Mouse (Mus musculus) neural tube, embryonic 12.5 days (tissue): ENCODE data around the gene Rubcnl. TPM values are rescaled to one million over a fixed set of nuclear protein-coding genes. Genes with fewer than 3 reads are reported as not detected.

ENCODE experiments used
- ATAC-seq: fragments of 200-750 bp; cut with Nextera tagmentation; 2 replicates; pipeline ENCODE4 v1.8.0; 2017; ENCODE audit warnings: low read depth, mild to moderate bottlenecking, moderate TSS enrichment, moderate library complexity; ENCODE audit not compliant: low FRiP score
- H3K27ac ChIP-seq: fragments of 300-500 bp; sonication (generic); 2 replicates; pipeline ENCODE4 v1.5.1; 2016
- H3K27me3 ChIP-seq: fragments of 300-500 bp; sonication (generic); replicated peaks from 2 replicates; pipeline ENCODE4 v1.6.1; 2016; ENCODE audit warnings: mild to moderate bottlenecking
- H3K36me3 ChIP-seq: fragments of 300-500 bp; sonication (generic); 2 replicates; pipeline ENCODE4 v1.6.1; 2016; ENCODE audit warnings: mild to moderate bottlenecking
- H3K4me1 ChIP-seq: fragments of 300-500 bp; sonication (generic); 2 replicates; pipeline ENCODE4 v1.6.1; 2016
- H3K4me2 ChIP-seq: fragments of 300-500 bp; sonication (generic); replicated peaks from 2 replicates; pipeline ENCODE4 v1.6.1; 2016; ENCODE audit warnings: mild to moderate bottlenecking
- H3K4me3 ChIP-seq: fragments of 300-500 bp; sonication (generic); 2 replicates; pipeline ENCODE4 v1.5.1; 2016
- H3K9ac ChIP-seq: fragments of 300-500 bp; sonication (generic); 2 replicates; pipeline ENCODE4 v1.6.1; 2016; ENCODE audit warnings: mild to moderate bottlenecking
- H3K9me3 ChIP-seq: fragments of 300-500 bp; sonication (generic); 2 replicates; pipeline ENCODE4 v1.6.1; 2016; ENCODE audit warnings: mild to moderate bottlenecking
- WGBS: fragments of 180-500 bp; shearing (Covaris S2); methylation state at CpG from one replicate; pipeline ENCODE4 v1.1.7; 2016; 5-methylcytosine and 5-hydroxymethylcytosine counted together
- polyA plus RNA-seq: library from polyadenylated mRNA; unstranded; fragments of >200 nt; fragmentation: Nextera tagmentation; extraction: Ambion mirVana; gene quantifications from 2 replicates; pipeline ENCODE4 v1.2.1, GENCODE M21; 2016

Gene Rubcnl
- 0.14 and 0.42 TPM in 2 replicates for polyA plus RNA-seq

- 3% methylated on average over 49 of the region's 49 CpGs for WGBS
- H3K27ac ChIP-seq = no peak within 1 kb of the TSS
- no peaks in the 10 kb centered on the region for H3K36me3 ChIP-seq
- peak within 1 kb of the TSS; percentile 94 for H3K4me2 ChIP-seq
- peak; percentile 66 for ATAC-seq
- peak within 1 kb of the TSS; percentile 49 for H3K4me3 ChIP-seq
- H3K27me3 ChIP-seq = no peaks in the 10 kb centered on the region
- H3K9ac ChIP-seq = peak within 1 kb of the TSS; percentile 58
- no peaks in the 10 kb centered on the region for H3K9me3 ChIP-seq
- H3K4me1 ChIP-seq = no peaks in the 10 kb centered on the region
These were observed at the start of gene Rubcnl for GRCm38 (mm10) chr14:75015856-75016714. Rubcnl (plus strand) TSS chr14:75016027.

DNA sequence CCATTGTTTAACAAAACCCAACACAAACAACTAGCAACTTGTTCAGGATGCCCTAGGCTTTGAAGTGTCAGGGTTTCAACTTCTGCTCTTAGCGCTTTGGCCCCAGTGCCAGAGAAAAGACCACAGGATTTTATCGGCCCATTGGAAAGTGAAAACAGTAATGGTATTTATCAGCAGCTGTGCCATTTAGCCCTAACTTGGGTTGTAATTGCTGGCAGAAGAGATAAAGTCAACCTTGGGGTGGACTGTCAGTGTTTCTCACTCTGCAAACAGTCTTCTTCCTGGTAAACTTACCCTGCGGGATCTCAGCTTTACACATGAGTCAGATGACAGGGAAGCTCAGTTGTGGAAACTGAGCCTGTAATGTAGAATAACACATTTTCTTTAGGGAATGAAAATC lies 43.6 kb upstream of the Rubcnl start:
- Histone ChIP-seq H3K4me1 (no peaks in the 10 kb centered on the region), H3K36me3 (no peaks in the 10 kb centered on the region), H3K4me2 (no peak overlapping the region), H3K9ac (no peak overlapping the region), H3K4me3 (no peak overlapping the region), H3K9me3 (no peaks in the 10 kb centered on the region), H3K27ac (no peak overlapping the region), H3K27me3 (no peaks in the 10 kb centered on the region)
- 73% methylated on average over 3 of the region's 3 CpGs for WGBS
- no peak for ATAC-seq

- Histone ChIP-seq H3K4me2 (no peak overlapping the region), H3K36me3 (no peaks in the 10 kb centered on the region), H3K9me3 (no peaks in the 10 kb centered on the region), H3K27me3 (no peaks in the 10 kb centered on the region), H3K27ac (no peak overlapping the region), H3K4me1 (no peaks in the 10 kb centered on the region), H3K4me3 (no peak overlapping the region), H3K9ac (no peak overlapping the region)
- no peak for ATAC-seq
- 86% methylated on average over 5 of the region's 5 CpGs for WGBS
These were observed 43.1 kb upstream of the Rubcnl start for GRCm38 (mm10) chr14:74972687-74973086.

- H3K36me3 ChIP-seq = no peaks in the 10 kb centered on the region
- no peaks in the 10 kb centered on the region for H3K9me3 ChIP-seq
- no peak overlapping the region for H3K9ac ChIP-seq
- H3K4me1 ChIP-seq = no peaks in the 10 kb centered on the region
- H3K4me2 ChIP-seq = no peak overlapping the region
- 73% methylated on average over 10 of the region's 10 CpGs for WGBS
- ATAC-seq = no peak
- no peak overlapping the region for H3K4me3 ChIP-seq
- H3K27me3 ChIP-seq = no peaks in the 10 kb centered on the region
- no peak overlapping the region for H3K27ac ChIP-seq
These were observed 41.6 kb upstream of the Rubcnl start for GRCm38 (mm10) chr14:74974136-74974651.

GRCm38 (mm10) chr14:74976972-74977371 lies 38.9 kb upstream of the Rubcnl start:
- H3K9me3 ChIP-seq = no peaks in the 10 kb centered on the region
- H3K36me3 ChIP-seq = no peaks in the 10 kb centered on the region
- H3K27me3 ChIP-seq = no peaks in the 10 kb centered on the region
- ATAC-seq = no peak
- H3K4me3 ChIP-seq = no peak overlapping the region
- H3K4me2 ChIP-seq = no peak overlapping the region
- WGBS = 85% methylated on average over 6 of the region's 6 CpGs
- H3K4me1 ChIP-seq = no peaks in the 10 kb centered on the region
- H3K9ac ChIP-seq = no peak overlapping the region
- no peak overlapping the region for H3K27ac ChIP-seq

- H3K27me3 ChIP-seq = no peaks in the 10 kb centered on the region
- H3K9ac ChIP-seq = no peak overlapping the region
- 44% methylated on average over 3 of the region's 3 CpGs for WGBS
- H3K36me3 ChIP-seq = no peaks in the 10 kb centered on the region
- H3K4me2 ChIP-seq = no peak overlapping the region
- H3K9me3 ChIP-seq = no peaks in the 10 kb centered on the region
- no peak overlapping the region for H3K27ac ChIP-seq
- H3K4me3 ChIP-seq = no peak overlapping the region
- no peaks in the 10 kb centered on the region for H3K4me1 ChIP-seq
- ATAC-seq = 0 out of 2 replicates have a peak, but pooled peaks have one; percentile 41
These were observed 34.8 kb upstream of the Rubcnl start for GRCm38 (mm10) chr14:74981016-74981415.

- WGBS = 92% methylated on average over 5 of the region's 5 CpGs
- no peak for ATAC-seq
- no peaks in the 10 kb centered on the region for H3K36me3 ChIP-seq
These were observed 32.7 kb upstream of the Rubcnl start for GRCm38 (mm10) chr14:74983079-74983478.

DNA sequence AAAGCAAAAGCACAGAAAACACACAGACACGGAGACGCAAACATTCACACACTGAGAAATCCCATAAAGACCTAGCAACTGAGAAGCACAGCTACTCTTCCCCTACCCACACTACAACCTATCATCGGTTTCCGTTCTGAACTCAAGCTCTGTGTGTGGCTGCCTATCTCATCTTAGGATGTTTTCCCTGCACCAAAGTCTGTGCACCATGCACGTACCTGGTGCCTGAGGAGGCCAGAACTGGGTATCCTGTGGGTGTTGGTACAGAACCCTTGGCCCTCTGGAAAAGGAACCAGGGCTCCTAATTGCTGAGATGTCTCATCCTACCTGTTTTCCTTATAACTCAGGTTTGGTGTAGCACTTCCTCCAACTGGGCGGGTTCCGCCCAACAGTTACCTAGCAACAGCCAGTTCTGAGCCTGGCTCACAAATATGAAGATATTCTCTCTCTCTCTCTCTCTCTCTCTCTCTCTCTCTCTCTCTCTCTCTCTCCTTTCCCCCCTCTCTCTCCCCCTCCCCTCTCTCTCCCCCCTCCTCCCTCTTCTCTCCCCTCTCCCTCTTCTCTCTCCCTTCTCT lies 30.9 kb upstream of the Rubcnl start:
- no peaks in the 10 kb centered on the region for H3K27me3 ChIP-seq
- 83% methylated on average over 7 of the region's 7 CpGs for WGBS
- H3K27ac ChIP-seq = no peak overlapping the region
- H3K9ac ChIP-seq = no peak overlapping the region
- no peak overlapping the region for H3K4me2 ChIP-seq
- no peak for ATAC-seq
- no peaks in the 10 kb centered on the region for H3K9me3 ChIP-seq
- H3K36me3 ChIP-seq = no peaks in the 10 kb centered on the region
- no peak overlapping the region for H3K4me3 ChIP-seq
- no peaks in the 10 kb centered on the region for H3K4me1 ChIP-seq

More at GRCm38 (mm10) chr14:74983079-74983478, 32.7 kb upstream of the Rubcnl start:
- Histone ChIP-seq H3K27ac (no peak overlapping the region), H3K4me1 (no peaks in the 10 kb centered on the region), H3K9ac (no peak overlapping the region), H3K27me3 (no peaks in the 10 kb centered on the region), H3K4me3 (no peak overlapping the region), H3K4me2 (no peak overlapping the region), H3K9me3 (no peaks in the 10 kb centered on the region)

DNA sequence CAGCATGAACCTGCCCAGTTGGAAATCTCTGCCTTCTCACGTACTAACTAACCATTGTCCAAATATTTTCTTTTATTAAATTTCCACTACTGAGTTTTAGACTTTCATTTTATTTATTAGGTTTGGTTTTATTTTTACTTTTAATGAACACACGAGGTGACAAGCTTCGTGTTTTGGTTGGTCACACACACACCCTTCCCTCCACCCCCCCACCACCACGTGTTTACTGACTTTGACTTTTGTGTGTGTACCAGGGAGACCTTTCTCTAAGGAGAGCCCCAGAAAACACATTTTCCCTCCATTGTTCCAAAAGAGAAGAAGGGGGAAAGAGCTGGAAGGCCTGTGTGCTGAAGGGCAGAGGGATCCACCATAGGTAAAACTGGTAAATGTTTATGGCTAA lies 30.2 kb upstream of the Rubcnl start:
- no peak overlapping the region for H3K4me2 ChIP-seq
- H3K4me3 ChIP-seq = no peak overlapping the region
- no peak for ATAC-seq
- H3K9ac ChIP-seq = no peak overlapping the region
- H3K36me3 ChIP-seq = no peaks in the 10 kb centered on the region
- WGBS = 62% methylated on average over 4 of the region's 4 CpGs
- H3K4me1 ChIP-seq = no peaks in the 10 kb centered on the region
- no peaks in the 10 kb centered on the region for H3K27me3 ChIP-seq
- no peak overlapping the region for H3K27ac ChIP-seq
- no peaks in the 10 kb centered on the region for H3K9me3 ChIP-seq

GRCm38 (mm10) chr14:74986527-74986926 lies 29.3 kb upstream of the Rubcnl start:
- Histone ChIP-seq H3K9ac (no peak overlapping the region), H3K4me3 (no peak overlapping the region), H3K9me3 (no peaks in the 10 kb centered on the region), H3K4me1 (no peaks in the 10 kb centered on the region), H3K36me3 (no peaks in the 10 kb centered on the region), H3K4me2 (no peak overlapping the region), H3K27ac (no peak overlapping the region), H3K27me3 (no peaks in the 10 kb centered on the region)
- WGBS = 84% methylated on average over 3 of the region's 3 CpGs
- ATAC-seq = no peak

- no peaks in the 10 kb centered on the region for H3K4me1 ChIP-seq
- H3K4me3 ChIP-seq = no peak overlapping the region
- no peak overlapping the region for H3K4me2 ChIP-seq
- H3K27me3 ChIP-seq = no peaks in the 10 kb centered on the region
- no peaks in the 10 kb centered on the region for H3K36me3 ChIP-seq
- H3K27ac ChIP-seq = no peak overlapping the region
- no peak overlapping the region for H3K9ac ChIP-seq
- no peak for ATAC-seq
- WGBS = 46% methylated on average over 4 of the region's 4 CpGs
- H3K9me3 ChIP-seq = no peaks in the 10 kb centered on the region
These were observed 26.5 kb upstream of the Rubcnl start for GRCm38 (mm10) chr14:74989322-74989721.

DNA sequence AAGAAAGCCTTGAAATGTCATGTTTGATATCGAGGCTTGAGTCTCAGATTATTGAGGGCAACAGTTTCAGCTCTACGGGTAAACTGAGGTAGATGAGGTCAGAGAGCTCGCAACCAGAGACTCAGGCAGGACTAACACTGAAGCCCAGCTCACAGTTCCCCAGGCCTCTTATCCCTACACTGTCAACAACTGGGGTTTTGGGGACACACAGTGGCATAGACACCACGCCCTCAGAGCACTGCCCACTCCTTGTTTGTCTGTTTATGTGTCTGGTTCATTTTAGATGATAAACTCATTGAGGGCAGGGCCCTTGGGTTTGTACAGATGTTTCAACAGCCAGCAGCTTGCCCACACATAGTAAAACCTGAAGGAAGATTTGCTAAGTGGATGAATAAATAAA lies 25.9 kb upstream of the Rubcnl start:
- no peak overlapping the region for H3K4me2 ChIP-seq
- no peaks in the 10 kb centered on the region for H3K27me3 ChIP-seq
- H3K36me3 ChIP-seq = no peaks in the 10 kb centered on the region
- no peak overlapping the region for H3K4me3 ChIP-seq
- H3K9ac ChIP-seq = no peak overlapping the region
- H3K9me3 ChIP-seq = no peaks in the 10 kb centered on the region
- H3K4me1 ChIP-seq = no peaks in the 10 kb centered on the region
- H3K27ac ChIP-seq = no peak overlapping the region
- WGBS = 83% methylated on average over 4 of the region's 4 CpGs
- no peak for ATAC-seq
